Mouse (Mus musculus): ENCODE measurements around the gene Ino80.

Ino80 gene

GRCm38 (mm10) chr2:119353707-119354106 is 123.8 kb downstream of the Ino80 start:
- DNase-seq (ENCODE audit: low spot score) = no peak

- peak; percentile 93 for DNase-seq (ENCODE audit: low spot score)
These were observed 126.7 kb downstream of the Ino80 start, which contains the start of gene Chac1 for GRCm38 (mm10) chr2:119350555-119351486. Chac1 (plus strand) TSS chr2:119351229.

- DNase-seq (ENCODE audit: low spot score) = no peak
These were observed 132.8 kb downstream of the Ino80 start for GRCm38 (mm10) chr2:119344537-119345138.

GRCm38 (mm10) chr2:119337425-119338265 is 139.8 kb downstream of the Ino80 start:
- DNase-seq (ENCODE audit: low spot score) = peak; percentile 86

GRCm38 (mm10) chr2:119336470-119336869 is 141.0 kb downstream of the Ino80 start:
- DNase-seq (ENCODE audit: low spot score) = no peak

- no peak for DNase-seq (ENCODE audit: low spot score)
These were observed 141.5 kb downstream of the Ino80 start for GRCm38 (mm10) chr2:119336002-119336401.

- DNase-seq (ENCODE audit: low spot score) = no peak
These were observed 142.0 kb downstream of the Ino80 start for GRCm38 (mm10) chr2:119335535-119335934.

- no peak for DNase-seq (ENCODE audit: low spot score)
These were observed 142.4 kb downstream of the Ino80 start for GRCm38 (mm10) chr2:119334964-119335525.

- DNase-seq (ENCODE audit: low spot score) = no peak
These were observed 143.4 kb downstream of the Ino80 start for GRCm38 (mm10) chr2:119334135-119334534.

GRCm38 (mm10) chr2:119332177-119332661 is 145.3 kb downstream of the Ino80 start:
- no peak for DNase-seq (ENCODE audit: low spot score)

- no peak for DNase-seq (ENCODE audit: low spot score)
These were observed 146.7 kb downstream of the Ino80 start for GRCm38 (mm10) chr2:119330795-119331194.

- no peak for DNase-seq (ENCODE audit: low spot score)
These were observed 148.2 kb downstream of the Ino80 start for GRCm38 (mm10) chr2:119329123-119329817.

GRCm38 (mm10) chr2:119328546-119328945 is 148.9 kb downstream of the Ino80 start:
- no peak for DNase-seq (ENCODE audit: low spot score)

GRCm38 (mm10) chr2:119327942-119328526 is 149.5 kb downstream of the Ino80 start:
- no peak for DNase-seq (ENCODE audit: low spot score)

- no peak for DNase-seq (ENCODE audit: low spot score)
These were observed 150.4 kb downstream of the Ino80 start for GRCm38 (mm10) chr2:119327102-119327480.

- no peak for DNase-seq (ENCODE audit: low spot score)
These were observed 151.1 kb downstream of the Ino80 start for GRCm38 (mm10) chr2:119326161-119327101.

- DNase-seq (ENCODE audit: low spot score) = no peak
These were observed 151.8 kb downstream of the Ino80 start, which contains the start of gene Dll4 for GRCm38 (mm10) chr2:119325568-119326143. Dll4 (plus strand) TSS chr2:119325784.

- DNase-seq (ENCODE audit: low spot score) = no peak
These were observed 152.7 kb downstream of the Ino80 start for GRCm38 (mm10) chr2:119324576-119325318.
